Mouse (Mus musculus) heart, postnatal 0 days (tissue): ENCODE measurements at regions not wholly inside any gene's neighbourhood (a gene's known extent, or its start where the extent isn't known, plus 50 kb on each side); places are given as distances from the start of the nearest gene placed in this dataset.

Source experiments
- CTCF ChIP-seq: IDR thresholded peaks from 2 replicates; pipeline ENCODE4 v1.5.1; 2016; ENCODE audit warnings: antibody characterized with exemption, control low read depth, low read depth
- EP300 ChIP-seq: IDR thresholded peaks from 2 replicates; pipeline ENCODE4 v1.6.1; 2016; ENCODE audit warnings: antibody characterized with exemption, low read depth

GRCm38 (mm10) chr5:75871120-75871519 lies 107.1 kb downstream of the Kdr start:
- TF ChIP-seq EP300: no peak
- TF ChIP-seq CTCF: peak; percentile 94
